Mouse (Mus musculus) small intestine, adult 2 months (tissue): Measurements from ENCODE around the gene Mapk1ip1l.

Source experiments
- CTCF ChIP-seq: fragments of 200-500 bp; IDR thresholded peaks from 2 replicates; pipeline ENCODE4 v1.5.1; 2012; ENCODE audit warnings: low read depth, mild to moderate bottlenecking, control low read depth, inconsistent platforms, low read length, moderate library complexity, mixed read lengths; ENCODE audit not compliant: insufficient replicate concordance, insufficient read length; ENCODE audit errors: extremely low read depth
- POLR2A ChIP-seq: fragments of 200-500 bp; IDR thresholded peaks from 2 replicates; pipeline ENCODE4 v1.6.1; 2012; ENCODE audit warnings: low read depth, mild to moderate bottlenecking, control low read depth, inconsistent platforms, low read length, moderate library complexity

DNA sequence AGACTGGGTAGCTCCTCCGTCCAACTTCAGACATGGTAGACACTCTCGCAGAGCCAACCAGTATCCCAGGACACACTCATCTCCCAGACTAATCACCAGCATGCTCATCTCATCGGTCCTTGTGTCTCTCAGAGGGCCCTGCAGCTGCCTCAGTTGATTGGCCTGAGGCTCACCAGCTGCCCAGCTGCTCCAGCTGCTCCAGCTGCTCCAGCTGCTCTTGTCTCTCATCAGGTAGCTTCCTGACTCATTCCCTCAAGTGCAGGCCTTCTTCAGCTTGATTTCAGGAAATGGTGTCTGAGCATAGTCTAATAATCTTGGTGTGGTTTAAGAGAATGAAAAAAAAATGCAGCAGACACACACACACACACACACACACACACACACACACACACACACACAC is 58.6 kb downstream of the Mapk1ip1l start:
- TF ChIP-seq CTCF (no peak), POLR2A (no peak)
